In genomic region chr6:84058671-84059141, GRCm38 (mm10) we compare ENCODE assay signal across 9 mouse cellular contexts. TPM values are rescaled to one million over a fixed set of nuclear protein-coding genes. Genes with fewer than 3 reads are reported as not detected.
DNase-seq lines count a peak whose midpoint lies in the region; ATAC-seq and TF ChIP-seq lines count a peak whose summit lies in the region.
"Had no signal": no experiment of that assay in that cellular context is flagged by ENCODE, and none has a peak within 500 bp of the region (broad histone marks: within the 10 kb centered on the region; RNA-seq: fewer than 3 reads in every experiment).

No protein-coding gene starts in this region.

- H3K4me2 ChIP-seq in midbrain, embryonic 14.5 days (ENCODE audit: low read length) = no peak overlapping the region
- H3K4me2 ChIP-seq in midbrain, postnatal 0 days (ENCODE audit: low read depth, low read length, poor library complexity, severe bottlenecking) = no peak overlapping the region
- no peak overlapping the region for H3K4me2 ChIP-seq in kidney, postnatal 0 days (ENCODE audit: low read length)
- no peak overlapping the region for H3K4me2 ChIP-seq in stomach, embryonic 15.5 days
- H3K4me2 ChIP-seq in hindbrain, embryonic 14.5 days (replicated peaks) = no peak overlapping the region
- H3K4me2 ChIP-seq: embryonic facial prominence, embryonic 13.5 days had no signal

- no peaks in the 10 kb centered on the region for H3K9me3 ChIP-seq in midbrain, embryonic 14.5 days (ENCODE audit: control insufficient read depth, low read length)
- no peaks in the 10 kb centered on the region for H3K9me3 ChIP-seq in midbrain, postnatal 0 days (ENCODE audit: low read length)
- no peaks in the 10 kb centered on the region for H3K9me3 ChIP-seq in kidney, postnatal 0 days (replicated peaks; ENCODE audit: low read length)
- H3K9me3 ChIP-seq in stomach, embryonic 15.5 days = no peaks in the 10 kb centered on the region
- H3K9me3 ChIP-seq in hindbrain, embryonic 14.5 days (ENCODE audit: control insufficient read depth, low read length) = no peaks in the 10 kb centered on the region
- H3K9me3 ChIP-seq: embryonic facial prominence, embryonic 13.5 days had no signal

- H3K9ac ChIP-seq in midbrain, embryonic 14.5 days (replicated peaks; ENCODE audit: low read length) = no peak overlapping the region
- no peak overlapping the region for H3K9ac ChIP-seq in midbrain, postnatal 0 days (replicated peaks; ENCODE audit: low read length, poor library complexity, severe bottlenecking)
- no peak overlapping the region for H3K9ac ChIP-seq in kidney, postnatal 0 days (ENCODE audit: low read depth, low read length)
- H3K9ac ChIP-seq in stomach, embryonic 15.5 days = no peak overlapping the region
- no peak overlapping the region for H3K9ac ChIP-seq in hindbrain, embryonic 14.5 days
- H3K9ac ChIP-seq: embryonic facial prominence, embryonic 13.5 days had no signal

- H3K36me3 ChIP-seq in midbrain, embryonic 14.5 days (ENCODE audit: control insufficient read depth, insufficient read depth, low read length) = no peaks in the 10 kb centered on the region
- no peaks in the 10 kb centered on the region for H3K36me3 ChIP-seq in midbrain, postnatal 0 days (ENCODE audit: insufficient read depth, low read length)
- H3K36me3 ChIP-seq in kidney, postnatal 0 days (ENCODE audit: insufficient read depth, low read length) = no peaks in the 10 kb centered on the region
- no peaks in the 10 kb centered on the region for H3K36me3 ChIP-seq in stomach, embryonic 15.5 days
- H3K36me3 ChIP-seq in hindbrain, embryonic 14.5 days (replicated peaks; ENCODE audit: control insufficient read depth, insufficient read depth) = no peaks in the 10 kb centered on the region
- H3K36me3 ChIP-seq: embryonic facial prominence, embryonic 13.5 days had no signal

- H3K4me1 ChIP-seq in midbrain, embryonic 14.5 days (ENCODE audit: control insufficient read depth, insufficient read depth, low read length) = no peaks in the 10 kb centered on the region
- H3K4me1 ChIP-seq in midbrain, postnatal 0 days (ENCODE audit: insufficient read depth, low read length) = no peaks in the 10 kb centered on the region
- no peaks in the 10 kb centered on the region for H3K4me1 ChIP-seq in kidney, postnatal 0 days (replicated peaks; ENCODE audit: insufficient read depth, low read length)
- no peaks in the 10 kb centered on the region for H3K4me1 ChIP-seq in stomach, embryonic 15.5 days
- H3K4me1 ChIP-seq in hindbrain, embryonic 14.5 days (replicated peaks; ENCODE audit: control insufficient read depth, insufficient read depth, low read length) = no peaks in the 10 kb centered on the region

- no peak for TF ChIP-seq CTCF in midbrain, postnatal 0 days (IDR thresholded peaks at IDR 0.05)
- no peak for TF ChIP-seq CTCF in kidney, postnatal 0 days (IDR thresholded peaks at IDR 0.05; ENCODE audit: low read depth)

- no peaks in the 10 kb centered on the region for H3K27me3 ChIP-seq in midbrain, embryonic 14.5 days (ENCODE audit: control insufficient read depth, insufficient read depth, low read length)
- no peaks in the 10 kb centered on the region for H3K27me3 ChIP-seq in midbrain, postnatal 0 days (ENCODE audit: insufficient read depth, low read length)
- no peaks in the 10 kb centered on the region for H3K27me3 ChIP-seq in kidney, postnatal 0 days (ENCODE audit: insufficient read depth, low read length)
- H3K27me3 ChIP-seq in stomach, embryonic 15.5 days (replicated peaks) = no peaks in the 10 kb centered on the region
- no peaks in the 10 kb centered on the region for H3K27me3 ChIP-seq in hindbrain, embryonic 14.5 days (ENCODE audit: control insufficient read depth, insufficient read depth, low read length)

- WGBS in midbrain, embryonic 14.5 days = 71% methylated on average over 5 of the region's 5 CpGs
- 75% methylated on average over 5 of the region's 5 CpGs for WGBS in midbrain, postnatal 0 days
- 52% methylated on average over 5 of the region's 5 CpGs for WGBS in kidney, postnatal 0 days
- WGBS in stomach, embryonic 15.5 days = 53% methylated on average over 5 of the region's 5 CpGs
- WGBS in hindbrain, embryonic 14.5 days = 74% methylated on average over 5 of the region's 5 CpGs

- peak; percentile 12 for DNase-seq in midbrain, embryonic 14.5 days
- DNase-seq in midbrain, postnatal 0 days (ENCODE audit: low spot score) = no peak
- DNase-seq in heart, adult 8-10 months (ENCODE audit: low spot score) = peak; percentile 81
- DNase-seq in kidney, postnatal 0 days (ENCODE audit: low spot score) = peak; percentile 66
- no peak for DNase-seq in hindbrain, embryonic 14.5 days (ENCODE audit: low spot score)
- DNase-seq in spleen, postnatal 36 days (ENCODE audit: low spot score in 2 of 2) = no peak

- ATAC-seq in midbrain, embryonic 14.5 days (ENCODE audit: low FRiP score, low TSS enrichment) = no peak
- no peak for ATAC-seq in midbrain, postnatal 0 days (ENCODE audit: low FRiP score)
- peak; percentile 43; the same call in 1 of the 2 replicates for ATAC-seq in kidney, postnatal 0 days (replicated peaks; ENCODE audit: low FRiP score, low read depth)
- peak; percentile 34; the same call in 1 of the 2 replicates for ATAC-seq in stomach, embryonic 15.5 days (ENCODE audit: insufficient read depth, low FRiP score, low read depth)
- no peak for ATAC-seq in hindbrain, embryonic 14.5 days (ENCODE audit: low FRiP score)
- ATAC-seq in monocyte, adult 5-6 weeks (replicated peaks; ENCODE audit: insufficient number of reproducible peaks, low FRiP score, low TSS enrichment, poor library complexity, severe bottlenecking) = no peak

- H3K4me3 ChIP-seq in midbrain, embryonic 14.5 days (replicated peaks; ENCODE audit: low read depth, low read length) = no peak overlapping the region
- no peak overlapping the region for H3K4me3 ChIP-seq in midbrain, postnatal 0 days (ENCODE audit: low read depth, low read length)
- no peak overlapping the region for H3K4me3 ChIP-seq in kidney, postnatal 0 days (replicated peaks; ENCODE audit: low read depth, low read length)
- no peak overlapping the region for H3K4me3 ChIP-seq in stomach, embryonic 15.5 days (replicated peaks)
- no peak overlapping the region for H3K4me3 ChIP-seq in hindbrain, embryonic 14.5 days (replicated peaks; ENCODE audit: low read length)
- H3K4me3 ChIP-seq: embryonic facial prominence, embryonic 13.5 days had no signal

- H3K27ac ChIP-seq in midbrain, embryonic 14.5 days (replicated peaks; ENCODE audit: low read depth, low read length) = no peak overlapping the region
- no peak overlapping the region for H3K27ac ChIP-seq in midbrain, postnatal 0 days (ENCODE audit: low read depth, low read length)
- 0 out of 2 replicates have a peak overlapping the region, but pooled peaks have one; percentile 47 for H3K27ac ChIP-seq in kidney, postnatal 0 days
- H3K27ac ChIP-seq in stomach, embryonic 15.5 days = no peak overlapping the region
- H3K27ac ChIP-seq in hindbrain, embryonic 14.5 days = no peak overlapping the region
- H3K27ac ChIP-seq: embryonic facial prominence, embryonic 13.5 days had no signal

RNA-seq across cellular contexts. Expression of gene Dysf, which starts 50.3 kb away (rescaled TPM):
- polyA plus RNA-seq in midbrain, embryonic 14.5 days (2014; fragmentation: Nextera tagmentation; extraction: Ambion mirVana) = 1.3 and 2.9 TPM in 2 replicates
- 1.4 and 1.8 TPM in 2 replicates for total RNA-seq in midbrain, postnatal 0 days (2014; rRNA removed)
- polyA plus RNA-seq in midbrain, postnatal 0 days (2015; fragmentation: Nextera tagmentation; extraction: Ambion mirVana) = 1.7 and 2.0 TPM in 2 replicates
- total RNA-seq in heart, adult 8-10 months (2022) = 100 to 1,000 TPM in 3 of 4 experiments, 10 to 100 TPM in 1; 94.9 to 111 (median 106) TPM
- 12.0 and 13.8 TPM in 2 replicates for polyA plus RNA-seq in kidney, postnatal 0 days (2015; fragmentation: Nextera tagmentation; extraction: Ambion mirVana)
- 8.2 and 8.8 TPM in 2 replicates for polyA plus RNA-seq in stomach, embryonic 15.5 days (2015; fragmentation: Nextera tagmentation; extraction: Ambion mirVana)
- 3.3 TPM in 2 replicates for polyA plus RNA-seq in hindbrain, embryonic 14.5 days (2014; fragmentation: Nextera tagmentation; extraction: Ambion mirVana)
- total RNA-seq in monocyte, adult 5-6 weeks (2017) = not detected in 3 replicates

Comparison
In these comparisons a context has a peak if more than half of its experiments do, and no peak if none do; other contexts are left out.
1. DNase-seq: peak in midbrain, embryonic 14.5 days (single experiment), heart, adult 8-10 months (single experiment) and kidney, postnatal 0 days (single experiment); none in midbrain, postnatal 0 days (single experiment), hindbrain, embryonic 14.5 days (single experiment) and spleen, postnatal 36 days (0 of 2).
2. ATAC-seq: peak in kidney, postnatal 0 days (single experiment) and stomach, embryonic 15.5 days (single experiment); none in midbrain, embryonic 14.5 days (single experiment), midbrain, postnatal 0 days (single experiment), hindbrain, embryonic 14.5 days (single experiment) and monocyte, adult 5-6 weeks (single experiment).